Mouse (Mus musculus): ENCODE data around the gene Serpina6. TPM values are rescaled to one million over a fixed set of nuclear protein-coding genes. Genes with fewer than 3 reads are reported as not detected.
"Not testable (repeated sequence)": the region's sequence is repeated elsewhere in the genome, so short reads cannot be mapped to it uniquely, and the experiment has no call there.

The Serpina6 gene
- total and polyA plus RNA-seq, 2 experiments from 2014 or later, result not detected

- no peak within 1 kb of the TSS for H3K27ac ChIP-seq (ENCODE audit: low read depth, low read length)
Measured at GRCm38 (mm10) chr12:103676039-103676438, 19.0 kb upstream of the Serpina6 start, which contains the start of gene Serpina16. TSS of gene Serpina16 (minus strand) at chr12:103676139.

GRCm38 (mm10) chr12:103673179-103673578 is 16.2 kb upstream of the Serpina6 start:
- Histone ChIP-seq H3K4me3 (ENCODE audit: low read depth, low read length) (no peak overlapping the region), H3K9ac (replicated peaks; ENCODE audit: low read length, poor library complexity, severe bottlenecking) (no peak overlapping the region), H3K36me3 (ENCODE audit: insufficient read depth, low read length) (no peaks in the 10 kb centered on the region), H3K27me3 (ENCODE audit: insufficient read depth, low read length) (no peaks in the 10 kb centered on the region), H3K4me2 (ENCODE audit: low read depth, low read length, poor library complexity, severe bottlenecking) (no peak overlapping the region), H3K4me1 (ENCODE audit: insufficient read depth, low read length) (no peaks in the 10 kb centered on the region), H3K27ac (ENCODE audit: low read depth, low read length) (no peak overlapping the region), H3K9me3 (ENCODE audit: low read length) (no peaks in the 10 kb centered on the region)
- no peak for ATAC-seq (ENCODE audit: low FRiP score)
- TF ChIP-seq CTCF (IDR thresholded peaks at IDR 0.05), result no peak
- 73% methylated on average over 2 of the region's 2 CpGs for WGBS
- DNase-seq (ENCODE audit: low spot score), result peak; percentile 19

More at GRCm38 (mm10) chr12:103676039-103676438, 19.0 kb upstream of the Serpina6 start, which contains the start of gene Serpina16:
- Histone ChIP-seq H3K9ac (replicated peaks; ENCODE audit: low read length, poor library complexity, severe bottlenecking) (no peak within 1 kb of the TSS), H3K4me3 (ENCODE audit: low read depth, low read length) (no peak within 1 kb of the TSS), H3K36me3 (ENCODE audit: insufficient read depth, low read length) (no peaks in the 10 kb centered on the region), H3K4me2 (ENCODE audit: low read depth, low read length, poor library complexity, severe bottlenecking) (no peak within 1 kb of the TSS), H3K27me3 (ENCODE audit: insufficient read depth, low read length) (no peaks in the 10 kb centered on the region), H3K9me3 (ENCODE audit: low read length) (no peaks in the 10 kb centered on the region), H3K4me1 (ENCODE audit: insufficient read depth, low read length) (no peaks in the 10 kb centered on the region)
- 95% methylated on average over 1 of the region's 1 CpGs for WGBS
- DNase-seq (ENCODE audit: low spot score) (no peak), ATAC-seq (ENCODE audit: low FRiP score) (no peak)
- TF ChIP-seq CTCF (IDR thresholded peaks at IDR 0.05), result no peak

- no peaks in the 10 kb centered on the region for H3K36me3 ChIP-seq (ENCODE audit: insufficient read depth, low read length)
- H3K4me3 ChIP-seq (ENCODE audit: low read depth, low read length), result no peak overlapping the region
- ATAC-seq (ENCODE audit: low FRiP score), result no peak
- H3K27ac ChIP-seq (ENCODE audit: low read depth, low read length), result no peak overlapping the region
- DNase-seq (ENCODE audit: low spot score), result no peak
- no peaks in the 10 kb centered on the region for H3K27me3 ChIP-seq (ENCODE audit: insufficient read depth, low read length)
- no peak for TF ChIP-seq CTCF (IDR thresholded peaks at IDR 0.05)
- H3K9me3 ChIP-seq (ENCODE audit: low read length), result no peaks in the 10 kb centered on the region
- H3K4me1 ChIP-seq (ENCODE audit: insufficient read depth, low read length), result no peaks in the 10 kb centered on the region
- no peak overlapping the region for H3K9ac ChIP-seq (replicated peaks; ENCODE audit: low read length, poor library complexity, severe bottlenecking)
- H3K4me2 ChIP-seq (ENCODE audit: low read depth, low read length, poor library complexity, severe bottlenecking), result no peak overlapping the region
- WGBS, result 82% methylated on average over 3 of the region's 3 CpGs
Measured at GRCm38 (mm10) chr12:103671483-103671882, 14.5 kb upstream of the Serpina6 start.

GRCm38 (mm10) chr12:103670964-103671363 is 14.0 kb upstream of the Serpina6 start:
- H3K4me3 ChIP-seq (ENCODE audit: low read depth, low read length), result no peak overlapping the region
- DNase-seq (ENCODE audit: low spot score), result no peak
- H3K27me3 ChIP-seq (ENCODE audit: insufficient read depth, low read length), result no peaks in the 10 kb centered on the region
- TF ChIP-seq CTCF (IDR thresholded peaks at IDR 0.05), result no peak
- H3K9ac ChIP-seq (replicated peaks; ENCODE audit: low read length, poor library complexity, severe bottlenecking), result no peak overlapping the region
- no peaks in the 10 kb centered on the region for H3K4me1 ChIP-seq (ENCODE audit: insufficient read depth, low read length)
- no peak overlapping the region for H3K27ac ChIP-seq (ENCODE audit: low read depth, low read length)
- WGBS, result 71% methylated on average over 2 of the region's 2 CpGs
- no peak overlapping the region for H3K4me2 ChIP-seq (ENCODE audit: low read depth, low read length, poor library complexity, severe bottlenecking)
- no peak for ATAC-seq (ENCODE audit: low FRiP score)
- H3K9me3 ChIP-seq (ENCODE audit: low read length), result no peaks in the 10 kb centered on the region
- H3K36me3 ChIP-seq (ENCODE audit: insufficient read depth, low read length), result no peaks in the 10 kb centered on the region

GRCm38 (mm10) chr12:103670344-103670743 is 13.3 kb upstream of the Serpina6 start:
- Histone ChIP-seq H3K27me3 (ENCODE audit: insufficient read depth, low read length) (no peaks in the 10 kb centered on the region), H3K4me2 (ENCODE audit: low read depth, low read length, poor library complexity, severe bottlenecking) (no peak overlapping the region), H3K36me3 (ENCODE audit: insufficient read depth, low read length) (no peaks in the 10 kb centered on the region), H3K9me3 (ENCODE audit: low read length) (no peaks in the 10 kb centered on the region), H3K27ac (ENCODE audit: low read depth, low read length) (no peak overlapping the region), H3K4me3 (ENCODE audit: low read depth, low read length) (no peak overlapping the region), H3K4me1 (ENCODE audit: insufficient read depth, low read length) (no peaks in the 10 kb centered on the region), H3K9ac (replicated peaks; ENCODE audit: low read length, poor library complexity, severe bottlenecking) (no peak overlapping the region)
- 79% methylated on average over 5 of the region's 5 CpGs for WGBS
- peak; percentile 83 for DNase-seq (ENCODE audit: low spot score)
- ATAC-seq (ENCODE audit: low FRiP score), result no peak
- TF ChIP-seq CTCF (IDR thresholded peaks at IDR 0.05), result no peak

- WGBS, result 92% methylated on average over 3 of the region's 3 CpGs
- DNase-seq (ENCODE audit: low spot score) (no peak), ATAC-seq (ENCODE audit: low FRiP score) (no peak)
- no peaks in the 10 kb centered on the region for H3K27me3 ChIP-seq (ENCODE audit: insufficient read depth, low read length)
- no peak for TF ChIP-seq CTCF (IDR thresholded peaks at IDR 0.05)
- no peak overlapping the region for H3K4me2 ChIP-seq (ENCODE audit: low read depth, low read length, poor library complexity, severe bottlenecking)
- H3K27ac ChIP-seq (ENCODE audit: low read depth, low read length), result no peak overlapping the region
- H3K9ac ChIP-seq (replicated peaks; ENCODE audit: low read length, poor library complexity, severe bottlenecking), result no peak overlapping the region
- H3K4me3 ChIP-seq (ENCODE audit: low read depth, low read length), result no peak overlapping the region
- H3K9me3 ChIP-seq (ENCODE audit: low read length), result no peaks in the 10 kb centered on the region
- no peaks in the 10 kb centered on the region for H3K36me3 ChIP-seq (ENCODE audit: insufficient read depth, low read length)
- no peaks in the 10 kb centered on the region for H3K4me1 ChIP-seq (ENCODE audit: insufficient read depth, low read length)
Measured at GRCm38 (mm10) chr12:103665286-103665685, 8.3 kb upstream of the Serpina6 start.

- not testable (repeated sequence) for H3K4me2 ChIP-seq (ENCODE audit: low read depth, low read length, poor library complexity, severe bottlenecking); ATAC-seq (ENCODE audit: low FRiP score)
Measured at GRCm38 (mm10) chr12:103662053-103662452, 5.0 kb upstream of the Serpina6 start.

More at GRCm38 (mm10) chr12:103662053-103662452, 5.0 kb upstream of the Serpina6 start:
- not testable (repeated sequence) for H3K4me1 ChIP-seq (ENCODE audit: insufficient read depth, low read length); H3K9ac ChIP-seq (replicated peaks; ENCODE audit: low read length, poor library complexity, severe bottlenecking); H3K36me3 ChIP-seq (ENCODE audit: insufficient read depth, low read length); H3K9me3 ChIP-seq (ENCODE audit: low read length); DNase-seq (ENCODE audit: low spot score); H3K4me3 ChIP-seq (ENCODE audit: low read depth, low read length); H3K27me3 ChIP-seq (ENCODE audit: insufficient read depth, low read length); H3K27ac ChIP-seq (ENCODE audit: low read depth, low read length)

Data from midbrain, postnatal 0 days (tissue).